Mouse (Mus musculus) MEL (cell line): Measurements from ENCODE around the gene Rnf114. TPM values are rescaled to one million over a fixed set of nuclear protein-coding genes. Genes with fewer than 3 reads are reported as not detected.

Experiments
- DNase-seq: peaks from one replicate; pipeline ENCODE4 v3.0.0; 2011; ENCODE audit warnings: low read depth, low spot score
- H3K27ac ChIP-seq: 2 replicates; pipeline ENCODE4 v1.5.1; 2012; ENCODE audit warnings: low read depth, mild to moderate bottlenecking, control low read depth, low read length, moderate library complexity; ENCODE audit not compliant: control insufficient read depth
- H3K27me3 ChIP-seq, 2 experiments: fragments of 150-350 bp in 1 of 2; sonication (generic) in 1 of 2; 2 replicates each; pipeline ENCODE4 v1.6.1; 2012; ENCODE audit warnings: low read length in 2 of 2, mild to moderate bottlenecking in 2 of 2, improper control_type of control experiment in 1 of 2, moderate library complexity in 1 of 2; ENCODE audit not compliant: insufficient read depth in 2 of 2, control insufficient read depth in 1 of 2
- H3K36me3 ChIP-seq, 2 experiments: 2 replicates each; pipeline ENCODE4 v1.6.1; 2012 to 2014; ENCODE audit warnings: low read length in 2 of 2, improper control_type of control experiment in 1 of 2, inconsistent platforms in 1 of 2, mild to moderate bottlenecking in 1 of 2; ENCODE audit not compliant: insufficient read depth in 2 of 2, control insufficient read depth in 1 of 2
- H3K4me1 ChIP-seq, 2 experiments: fragments of 150-350 bp in 1 of 2; sonication (generic) in 1 of 2; 2 replicates each; pipeline ENCODE4 v1.6.1; 2012; ENCODE audit warnings: low read length in 2 of 2, improper control_type of control experiment in 1 of 2, mild to moderate bottlenecking in 1 of 2; ENCODE audit not compliant: insufficient read depth in 2 of 2, control insufficient read depth in 1 of 2
- H3K4me3 ChIP-seq, 2 experiments: fragments of 150-350 bp in 1 of 2; sonication (generic) in 1 of 2; 2 replicates each; pipeline ENCODE4 v1.5.1; 2012; ENCODE audit warnings: low read depth in 2 of 2, low read length in 2 of 2, mild to moderate bottlenecking in 2 of 2, moderate library complexity in 2 of 2, control low read depth in 1 of 2, improper control_type of control experiment in 1 of 2; ENCODE audit not compliant: control insufficient read depth in 1 of 2, insufficient read depth in 1 of 2
- H3K79me2 ChIP-seq: 2 replicates; pipeline ENCODE4 v1.6.1; 2012; ENCODE audit warnings: mild to moderate bottlenecking, low read length, moderate library complexity; ENCODE audit not compliant: control insufficient read depth, poor library complexity, insufficient read depth
- H3K9ac ChIP-seq: 2 replicates; pipeline ENCODE4 v1.6.1; 2012; ENCODE audit warnings: low read depth, mild to moderate bottlenecking, control low read depth, low read length, moderate library complexity; ENCODE audit not compliant: control insufficient read depth, poor library complexity, severe bottlenecking
- H3K9me3 ChIP-seq: fragments of 150-350 bp; sonication (generic); replicated peaks from 2 replicates; pipeline ENCODE4 v1.6.1; 2012; ENCODE audit warnings: mild to moderate bottlenecking, low read length, improper control_type of control experiment, moderate library complexity; ENCODE audit not compliant: insufficient read depth
- BHLHE40 ChIP-seq: IDR thresholded peaks from 2 replicates; pipeline ENCODE4 v1.6.1; 2012; ENCODE audit warnings: low read depth, mild to moderate bottlenecking, inconsistent platforms, low read length, improper control_type of control experiment, borderline replicate concordance
- CHD1 ChIP-seq: IDR thresholded peaks from 2 replicates; pipeline ENCODE4 v1.6.1; 2012; ENCODE audit warnings: low read depth, mild to moderate bottlenecking, inconsistent platforms, low read length, improper control_type of control experiment
- ELF1 ChIP-seq: IDR thresholded peaks from 2 replicates; pipeline ENCODE4 v1.6.1; 2014; ENCODE audit warnings: low read depth, mild to moderate bottlenecking, inconsistent platforms, low read length, improper control_type of control experiment, moderate library complexity
- ETS1 ChIP-seq: IDR thresholded peaks from 2 replicates; pipeline ENCODE4 v1.6.1; 2012; ENCODE audit warnings: low read depth, mild to moderate bottlenecking, inconsistent platforms, low read length, improper control_type of control experiment, moderate library complexity
- GABPA ChIP-seq: IDR thresholded peaks from 2 replicates; pipeline ENCODE4 v1.6.1; 2012; ENCODE audit warnings: low read depth, mild to moderate bottlenecking, inconsistent platforms, low read length, improper control_type of control experiment, moderate library complexity
- GATA1 ChIP-seq: IDR thresholded peaks from 2 replicates; pipeline ENCODE4 v1.6.1; 2011; ENCODE audit warnings: low read depth, low read length, improper control_type of control experiment
- HCFC1 ChIP-seq: IDR thresholded peaks from 2 replicates; pipeline ENCODE4 v1.6.1; 2012; ENCODE audit warnings: low read depth, mild to moderate bottlenecking, inconsistent platforms, low read length, improper control_type of control experiment, moderate library complexity
- KAT2A ChIP-seq: conservative IDR thresholded peaks from 2 replicates; pipeline ENCODE4 v1.6.1; 2012; ENCODE audit warnings: low read depth, low read length, improper control_type of control experiment, inconsistent platforms
- MAFK ChIP-seq: IDR thresholded peaks from 2 replicates; pipeline ENCODE4 v1.6.1; 2011; ENCODE audit warnings: low read depth, mild to moderate bottlenecking, low read length, improper control_type of control experiment, borderline replicate concordance
- MAX ChIP-seq: IDR thresholded peaks from 2 replicates; pipeline ENCODE4 v1.6.1; 2011; ENCODE audit warnings: low read length, improper control_type of control experiment
- MAZ ChIP-seq: IDR thresholded peaks from 2 replicates; pipeline ENCODE4 v1.6.1; 2012; ENCODE audit warnings: low read depth, mild to moderate bottlenecking, inconsistent platforms, low read length, improper control_type of control experiment
- MEF2A ChIP-seq: IDR thresholded peaks from 2 replicates; pipeline ENCODE4 v1.6.1; 2014; ENCODE audit warnings: low read depth, mild to moderate bottlenecking, inconsistent platforms, low read length, improper control_type of control experiment; ENCODE audit not compliant: poor library complexity, insufficient replicate concordance, severe bottlenecking; ENCODE audit errors: extremely low read depth
- MXI1 ChIP-seq: IDR thresholded peaks from 2 replicates; pipeline ENCODE4 v1.6.1; 2011; ENCODE audit warnings: mild to moderate bottlenecking, low read depth, low read length, improper control_type of control experiment
- MYB ChIP-seq: IDR thresholded peaks from 2 replicates; pipeline ENCODE4 v1.6.1; 2011; ENCODE audit warnings: mild to moderate bottlenecking, low read depth, low read length, improper control_type of control experiment
- NELFE ChIP-seq: IDR thresholded peaks from 2 replicates; pipeline ENCODE4 v1.6.1; 2011; ENCODE audit warnings: low read depth, low read length, improper control_type of control experiment
- NRF1 ChIP-seq: IDR thresholded peaks from 2 replicates; pipeline ENCODE4 v1.6.1; 2014; ENCODE audit warnings: low read depth, mild to moderate bottlenecking, inconsistent platforms, low read length, improper control_type of control experiment, moderate library complexity; ENCODE audit not compliant: poor library complexity, insufficient read depth, severe bottlenecking
- POLR2A ChIP-seq, 2 experiments: IDR thresholded peaks; 2 replicates each; pipeline ENCODE4 v1.6.1; 2011 to 2012; ENCODE audit warnings: low read length in 2 of 2, mild to moderate bottlenecking in 2 of 2, control low read depth in 1 of 2, improper control_type of control experiment in 1 of 2, low read depth in 1 of 2, moderate library complexity in 1 of 2; ENCODE audit not compliant: control insufficient read depth in 1 of 2, insufficient read depth in 1 of 2, poor library complexity in 1 of 2
- POLR2AphosphoS2 ChIP-seq: IDR thresholded peaks from 2 replicates; pipeline ENCODE4 v1.6.1; 2011; ENCODE audit warnings: low read length, improper control_type of control experiment
- RAD21 ChIP-seq: IDR thresholded peaks from 2 replicates; pipeline ENCODE4 v1.6.1; 2011; ENCODE audit warnings: mild to moderate bottlenecking, low read depth, low read length, improper control_type of control experiment
- SIN3A ChIP-seq: IDR thresholded peaks from 2 replicates; pipeline ENCODE4 v1.6.1; 2012; ENCODE audit warnings: low read length, improper control_type of control experiment, inconsistent platforms
- SMC3 ChIP-seq: IDR thresholded peaks from 2 replicates; pipeline ENCODE4 v1.6.1; 2011; ENCODE audit warnings: low read depth, low read length, improper control_type of control experiment
- TBP ChIP-seq: IDR thresholded peaks from 2 replicates; pipeline ENCODE4 v1.8.0; 2011; ENCODE audit warnings: low read depth, low read length, improper control_type of control experiment
- TCF12 ChIP-seq: IDR thresholded peaks from 2 replicates; pipeline ENCODE4 v1.6.1; 2014; ENCODE audit warnings: low read depth, mild to moderate bottlenecking, inconsistent platforms, low read length, improper control_type of control experiment, moderate library complexity
- USF2 ChIP-seq, 2 experiments: IDR thresholded peaks; 2 replicates each; pipeline ENCODE4 v1.6.1; 2011 to 2012; ENCODE audit warnings: improper control_type of control experiment in 2 of 2, low read length in 2 of 2, borderline replicate concordance in 1 of 2, inconsistent platforms in 1 of 2, low read depth in 1 of 2, mild to moderate bottlenecking in 1 of 2; ENCODE audit not compliant: insufficient read depth in 1 of 2
- ZMIZ1 ChIP-seq: IDR thresholded peaks from 2 replicates; pipeline ENCODE4 v1.6.1; 2012; ENCODE audit warnings: low read depth, mild to moderate bottlenecking, inconsistent platforms, low read length, improper control_type of control experiment, moderate library complexity
- ZNF384 ChIP-seq: IDR thresholded peaks from 2 replicates; pipeline ENCODE4 v1.6.1; 2012; ENCODE audit warnings: low read depth, mild to moderate bottlenecking, inconsistent platforms, low read length, improper control_type of control experiment
- polyA plus RNA-seq, 2 experiments: library from polyadenylated mRNA; stranded (reverse) in 1 of 2; unstranded in 1 of 2; fragments of >175 nt in 1 of 2; fragments of >200 nt in 1 of 2; gene quantifications; 2 replicates each; pipeline versions ENCODE4 v1.2.1 to v1.2.4; 2012; ENCODE audit warnings: low replicate concordance in 2 of 2, low read depth in 1 of 2; ENCODE audit not compliant: insufficient read length in 2 of 2, insufficient read depth in 1 of 2, missing spikeins in 1 of 2
- total RNA-seq: library from RNA; depleted of rRNA; stranded (reverse); fragments of 300-350 nt; gene quantifications from 2 replicates; pipeline ENCODE4 v1.2.3, GENCODE M21; 2012

The Rnf114 gene
- total and polyA plus RNA-seq, 3 experiments: 44.0 to 49.2 TPM; not detected in 1

- peak overlapping the region; percentile 50 for H3K9ac ChIP-seq
- no peaks in the 10 kb centered on the region for H3K9me3 ChIP-seq
- DNase-seq: peak; percentile 84
- no peaks in the 10 kb centered on the region for H3K27me3 ChIP-seq
- peaks cover 4 to 17% of the 10 kb centered on the region in 2 experiments; a peak in 3 of 4 replicates for H3K36me3 ChIP-seq
- TF ChIP-seq MAX (0 out of 2 replicates have a peak, but pooled peaks have one; percentile 20), POLR2AphosphoS2 (0 out of 2 replicates have a peak, but pooled peaks have one; percentile 27), RAD21 (no peak), ELF1 (0 out of 2 replicates have a peak, but pooled peaks have one; percentile 4), USF2 (IDR thresholded peaks at IDR 0.05; ENCODE audit: borderline replicate concordance in 1 of 2, insufficient read depth in 1 of 2, low read depth in 1 of 2, low read length in 2 of 2) (no peak), ETS1 (no peak), SMC3 (no peak), GATA1 (0 out of 2 replicates have a peak, but pooled peaks have one; percentile 24), SIN3A (peak; percentile 43)
- peak overlapping the region; percentile 46 for H3K27ac ChIP-seq
- peaks cover 14 to 27% of the 10 kb centered on the region in 2 experiments for H3K4me1 ChIP-seq
- peak overlapping the region; percentile 94 to 99 for H3K4me3 ChIP-seq
- H3K79me2 ChIP-seq: peaks cover 20% of the 10 kb centered on the region
Observed at GRCm38 (mm10) chr2:167502554-167503252, 10.3 kb downstream of the Rnf114 start.

- no peaks in the 10 kb centered on the region for H3K9me3 ChIP-seq
- H3K79me2 ChIP-seq: peaks cover 20% of the 10 kb centered on the region
- TF ChIP-seq ZNF384 (no peak), SIN3A (peak; percentile 25; the same call in 1 of the 2 replicates), CHD1 (peak; percentile 48; the same call in 1 of the 2 replicates), MAZ (peak; percentile 41; the same call in 1 of the 2 replicates), POLR2AphosphoS2 (peak; percentile 67; the same call in 1 of the 2 replicates), GABPA (no peak), MXI1 (peak; percentile 33), POLR2A (IDR thresholded peaks at IDR 0.05; ENCODE audit: control insufficient read depth in 1 of 2, insufficient read depth in 1 of 2, low read depth in 1 of 2, low read length in 2 of 2, poor library complexity in 1 of 2) (peak; percentile 68 to 88; a peak in 2 of 4 replicates), MAFK (no peak), GATA1 (no peak), TCF12 (peak; percentile 70), TBP (0 out of 2 replicates have a peak, but pooled peaks have one; percentile 32), NELFE (peak; percentile 73), BHLHE40 (no peak), HCFC1 (peak; percentile 72), RAD21 (no peak), MYB (no peak), MEF2A (no peak), NRF1 (peak; percentile 86), ZMIZ1 (peak; percentile 82; the same call in 1 of the 2 replicates), KAT2A (no peak)
- TF ChIP-seq, all 39 proteins: peak for 12
- DNase-seq: peak; percentile 92
- Histone ChIP-seq H3K36me3 (peaks cover 4 to 17% of the 10 kb centered on the region in 2 experiments; a peak in 3 of 4 replicates), H3K4me1 (peaks cover 14 to 27% of the 10 kb centered on the region in 2 experiments), H3K27ac (peak overlapping the region; percentile 65), H3K27me3 (no peaks in the 10 kb centered on the region), H3K9ac (peak overlapping the region; percentile 98), H3K4me3 (peak overlapping the region; percentile 94 to 99)
Observed at GRCm38 (mm10) chr2:167503253-167503895, 10.9 kb downstream of the Rnf114 start.
